Comparison of ENCODE assay signal across 7 mouse cellular contexts in the genomic region with DNA sequence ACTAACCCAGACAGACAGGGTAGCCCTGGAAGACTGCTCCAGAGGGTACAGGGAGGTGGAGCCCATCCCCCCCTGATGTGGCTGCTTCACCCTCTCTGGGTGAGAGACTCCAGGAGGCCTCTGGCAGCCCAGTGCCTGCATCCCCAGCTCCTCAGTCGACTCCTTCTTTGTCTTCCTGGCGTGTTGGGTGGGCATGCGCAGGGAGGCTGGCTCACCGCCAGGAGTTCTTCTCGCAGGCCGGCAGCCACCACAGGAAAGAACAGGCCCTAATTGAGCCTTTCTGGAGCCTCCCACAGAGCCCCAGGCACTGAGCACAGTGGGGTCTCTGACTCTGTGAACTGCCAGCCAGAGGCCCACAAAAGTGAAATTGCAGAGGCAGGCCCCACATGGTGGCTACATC. TPM values are rescaled to one million over a fixed set of nuclear protein-coding genes. Genes with fewer than 3 reads are reported as not detected.
DNase-seq lines count a peak whose midpoint lies in the region; ATAC-seq lines count a peak whose summit lies in the region.

No protein-coding gene starts in this region.

- DNase-seq in cerebellum, adult 18-20 months = peak; percentile 79 to 85
- peak; percentile 96 for DNase-seq in embryonic facial prominence, embryonic 14.5 days (ENCODE audit: low spot score)
- DNase-seq in neural tube, embryonic 10.5 days (ENCODE audit: extremely low spot score, low spot score) = peak; percentile 73

- H3K4me1 ChIP-seq in embryonic facial prominence, embryonic 14.5 days (ENCODE audit: control insufficient read depth, insufficient read depth, low read length) = peaks cover 39% of the 10 kb centered on the region
- H3K4me1 ChIP-seq in heart, embryonic 15.5 days (replicated peaks) = peaks cover 33% of the 10 kb centered on the region
- peaks cover 35% of the 10 kb centered on the region for H3K4me1 ChIP-seq in kidney, embryonic 16.5 days (ENCODE audit: insufficient read depth, low read length)
- peaks cover 45% of the 10 kb centered on the region for H3K4me1 ChIP-seq in limb, embryonic 13.5 days

- no peaks in the 10 kb centered on the region for H3K27me3 ChIP-seq in embryonic facial prominence, embryonic 14.5 days (replicated peaks; ENCODE audit: control insufficient read depth, insufficient read depth, low read length)
- H3K27me3 ChIP-seq in heart, embryonic 15.5 days = no peaks in the 10 kb centered on the region
- H3K27me3 ChIP-seq in kidney, embryonic 16.5 days (ENCODE audit: insufficient read depth, low read length) = no peaks in the 10 kb centered on the region
- H3K27me3 ChIP-seq in limb, embryonic 13.5 days = no peaks in the 10 kb centered on the region

- H3K36me3 ChIP-seq in embryonic facial prominence, embryonic 14.5 days (ENCODE audit: control insufficient read depth, insufficient read depth, low read length) = peaks cover 27% of the 10 kb centered on the region
- no peaks in the 10 kb centered on the region for H3K36me3 ChIP-seq in heart, embryonic 15.5 days
- peaks cover 8% of the 10 kb centered on the region for H3K36me3 ChIP-seq in kidney, embryonic 16.5 days (ENCODE audit: insufficient read depth, low read length)
- peaks cover 23% of the 10 kb centered on the region for H3K36me3 ChIP-seq in limb, embryonic 13.5 days

- no peaks in the 10 kb centered on the region for H3K9me3 ChIP-seq in embryonic facial prominence, embryonic 14.5 days (ENCODE audit: control insufficient read depth, low read length)
- H3K9me3 ChIP-seq in heart, embryonic 15.5 days (replicated peaks) = no peaks in the 10 kb centered on the region
- no peaks in the 10 kb centered on the region for H3K9me3 ChIP-seq in kidney, embryonic 16.5 days (ENCODE audit: low read length)
- no peaks in the 10 kb centered on the region for H3K9me3 ChIP-seq in limb, embryonic 13.5 days

- WGBS in embryonic facial prominence, embryonic 14.5 days = 3% methylated on average over 4 of the region's 6 CpGs
- 2% methylated on average over 6 of the region's 6 CpGs for WGBS in heart, embryonic 15.5 days
- WGBS in kidney, embryonic 16.5 days = 6% methylated on average over 6 of the region's 6 CpGs
- 0% methylated on average over 6 of the region's 6 CpGs for WGBS in limb, embryonic 13.5 days

- H3K4me2 ChIP-seq in embryonic facial prominence, embryonic 14.5 days (ENCODE audit: low read depth, low read length) = 0 out of 2 replicates have a peak overlapping the region, but pooled peaks have one; percentile 1
- H3K4me2 ChIP-seq in heart, embryonic 15.5 days = no peak overlapping the region
- H3K4me2 ChIP-seq in kidney, embryonic 16.5 days (replicated peaks; ENCODE audit: low read depth, low read length) = no peak overlapping the region
- H3K4me2 ChIP-seq in limb, embryonic 13.5 days (replicated peaks) = peak overlapping the region; percentile 42

- peak overlapping the region; percentile 91 for H3K27ac ChIP-seq in embryonic facial prominence, embryonic 14.5 days (replicated peaks; ENCODE audit: low read depth, low read length)
- H3K27ac ChIP-seq in heart, embryonic 15.5 days = peak overlapping the region; percentile 43
- peak overlapping the region; percentile 87 for H3K27ac ChIP-seq in kidney, embryonic 16.5 days (ENCODE audit: low read length)
- peak overlapping the region; percentile 98 for H3K27ac ChIP-seq in limb, embryonic 13.5 days

- peak; percentile 91 for ATAC-seq in embryonic facial prominence, embryonic 14.5 days (ENCODE audit: low read depth)
- peak; percentile 62 for ATAC-seq in heart, embryonic 15.5 days (replicated peaks; ENCODE audit: insufficient number of reproducible peaks, insufficient read depth, low FRiP score, low read depth)
- peak; percentile 62 for ATAC-seq in kidney, embryonic 16.5 days (ENCODE audit: low FRiP score, low TSS enrichment)
- ATAC-seq in limb, embryonic 13.5 days (ENCODE audit: low FRiP score, low read depth) = peak; percentile 86
- ATAC-seq in erythroid progenitor cell, adult 5-6 weeks (replicated peaks; ENCODE audit: low FRiP score, poor library complexity, severe bottlenecking) = no peak

- H3K4me3 ChIP-seq in embryonic facial prominence, embryonic 14.5 days (ENCODE audit: low read depth, low read length) = no peak overlapping the region
- no peak overlapping the region for H3K4me3 ChIP-seq in heart, embryonic 15.5 days
- H3K4me3 ChIP-seq in kidney, embryonic 16.5 days (ENCODE audit: low read length) = no peak overlapping the region
- no peak overlapping the region for H3K4me3 ChIP-seq in limb, embryonic 13.5 days

- peak overlapping the region; percentile 37 for H3K9ac ChIP-seq in embryonic facial prominence, embryonic 14.5 days (ENCODE audit: low read depth, low read length)
- H3K9ac ChIP-seq in heart, embryonic 15.5 days = no peak overlapping the region
- peak overlapping the region; percentile 34 for H3K9ac ChIP-seq in kidney, embryonic 16.5 days (replicated peaks; ENCODE audit: low read length)
- H3K9ac ChIP-seq in limb, embryonic 13.5 days = peak overlapping the region; percentile 57

RNA-seq across cellular contexts. Expression of a gene that starts 16.0 kb away (rescaled TPM):
- 8.8 and 9.2 TPM in 2 replicates for polyA plus RNA-seq in embryonic facial prominence, embryonic 14.5 days (2014; fragmentation: Nextera tagmentation; extraction: Ambion mirVana)
- 2.3 and 2.9 TPM in 2 replicates for polyA plus RNA-seq in heart, embryonic 15.5 days (2015; fragmentation: Nextera tagmentation; extraction: Ambion mirVana)
- 6.4 and 7.2 TPM in 2 replicates for polyA plus RNA-seq in kidney, embryonic 16.5 days (2015; fragmentation: Nextera tagmentation; extraction: Ambion mirVana)
- polyA plus RNA-seq in limb, embryonic 13.5 days (2015; fragmentation: Nextera tagmentation; extraction: Ambion mirVana) = 6.7 and 7.6 TPM in 2 replicates
- total RNA-seq in erythroid progenitor cell, adult 5-6 weeks (2015; ENCODE audit: low replicate concordance) = 0.36 TPM in 1 of 2 replicates, not detected in the other
- 0.90 TPM in 1 of 2 replicates, not detected in the other for total RNA-seq in erythroid progenitor cell, adult 5-6 weeks (2017; ENCODE audit: low replicate concordance)

Comparison
In these comparisons a context has a peak if more than half of its experiments do, and no peak if none do; other contexts are left out.
1. H3K27ac ChIP-seq: peak in every context shown above with its lines; median percentile 98 in limb, embryonic 13.5 days; 91 in embryonic facial prominence, embryonic 14.5 days; 87 in kidney, embryonic 16.5 days; 43 in heart, embryonic 15.5 days.
2. H3K4me2 ChIP-seq: peak in embryonic facial prominence, embryonic 14.5 days (single experiment) and limb, embryonic 13.5 days (single experiment); none in heart, embryonic 15.5 days (single experiment) and kidney, embryonic 16.5 days (single experiment).
3. Peak in every context shown above with its lines, with median percentiles within 50 percentile points of each other: DNase-seq.